Mouse (Mus musculus) kidney, postnatal 0 days (tissue): ENCODE measurements around the gene Rims4. TPM values are rescaled to one million over a fixed set of nuclear protein-coding genes. Genes with fewer than 3 reads are reported as not detected.

Experiments
- ATAC-seq: fragments of 200-750 bp; cut with Nextera tagmentation; replicated peaks from 2 replicates; pipeline ENCODE4 v1.8.0; 2017; ENCODE audit warnings: low read depth, moderate number of reproducible peaks, moderate TSS enrichment, moderate library complexity; ENCODE audit not compliant: low FRiP score
- DNase-seq: peaks from one replicate; pipeline ENCODE4 v3.0.0-alpha.2; 2016; ENCODE audit warnings: low spot score
- H3K27ac ChIP-seq: fragments of 300-500 bp; sonication (generic); 2 replicates; pipeline ENCODE4 v1.5.1; 2014; ENCODE audit warnings: mild to moderate bottlenecking
- H3K27me3 ChIP-seq: fragments of 300-500 bp; sonication (generic); 2 replicates; pipeline ENCODE4 v1.6.1; 2014; ENCODE audit warnings: low read length, mixed read lengths; ENCODE audit not compliant: insufficient read depth
- H3K36me3 ChIP-seq: fragments of 300-500 bp; sonication (generic); 2 replicates; pipeline ENCODE4 v1.6.1; 2014; ENCODE audit warnings: low read length, mixed read lengths; ENCODE audit not compliant: insufficient read depth
- H3K4me1 ChIP-seq: fragments of 300-500 bp; sonication (generic); replicated peaks from 2 replicates; pipeline ENCODE4 v1.6.1; 2014; ENCODE audit warnings: antibody characterized with exemption, low read length, mixed read lengths; ENCODE audit not compliant: insufficient read depth
- H3K4me2 ChIP-seq: fragments of 300-500 bp; sonication (generic); 2 replicates; pipeline ENCODE4 v1.6.1; 2014; ENCODE audit warnings: mild to moderate bottlenecking, low read length, moderate library complexity, mixed read lengths
- H3K4me3 ChIP-seq: fragments of 300-500 bp; sonication (generic); replicated peaks from 2 replicates; pipeline ENCODE4 v1.5.1; 2014; ENCODE audit warnings: low read depth, low read length
- H3K9ac ChIP-seq: fragments of 300-500 bp; sonication (generic); 2 replicates; pipeline ENCODE4 v1.6.1; 2014; ENCODE audit warnings: low read depth, low read length
- H3K9me3 ChIP-seq: fragments of 300-500 bp; sonication (generic); replicated peaks from 2 replicates; pipeline ENCODE4 v1.6.1; 2016; ENCODE audit warnings: low read length, inconsistent platforms, mixed read lengths
- CTCF ChIP-seq: IDR thresholded peaks from 2 replicates; pipeline ENCODE4 v1.5.1; 2016; ENCODE audit warnings: antibody characterized with exemption, low read depth, mild to moderate bottlenecking, moderate library complexity
- WGBS: fragments of 180-500 bp; shearing (Covaris S2); extraction: QIAGEN DNeasy Blood & Tissue Kit; methylation state at CpG from one replicate; pipeline ENCODE4 v1.1.7; 2014; 5-methylcytosine and 5-hydroxymethylcytosine counted together
- polyA plus RNA-seq: library from polyadenylated mRNA; unstranded; fragments of >200 nt; fragmentation: Nextera tagmentation; extraction: Ambion mirVana; gene quantifications from 2 replicates; pipeline ENCODE4 v1.2.1, GENCODE M21; 2015

Gene Rims4
- 0.33 and 0.50 TPM in 2 replicates for polyA plus RNA-seq

DNA sequence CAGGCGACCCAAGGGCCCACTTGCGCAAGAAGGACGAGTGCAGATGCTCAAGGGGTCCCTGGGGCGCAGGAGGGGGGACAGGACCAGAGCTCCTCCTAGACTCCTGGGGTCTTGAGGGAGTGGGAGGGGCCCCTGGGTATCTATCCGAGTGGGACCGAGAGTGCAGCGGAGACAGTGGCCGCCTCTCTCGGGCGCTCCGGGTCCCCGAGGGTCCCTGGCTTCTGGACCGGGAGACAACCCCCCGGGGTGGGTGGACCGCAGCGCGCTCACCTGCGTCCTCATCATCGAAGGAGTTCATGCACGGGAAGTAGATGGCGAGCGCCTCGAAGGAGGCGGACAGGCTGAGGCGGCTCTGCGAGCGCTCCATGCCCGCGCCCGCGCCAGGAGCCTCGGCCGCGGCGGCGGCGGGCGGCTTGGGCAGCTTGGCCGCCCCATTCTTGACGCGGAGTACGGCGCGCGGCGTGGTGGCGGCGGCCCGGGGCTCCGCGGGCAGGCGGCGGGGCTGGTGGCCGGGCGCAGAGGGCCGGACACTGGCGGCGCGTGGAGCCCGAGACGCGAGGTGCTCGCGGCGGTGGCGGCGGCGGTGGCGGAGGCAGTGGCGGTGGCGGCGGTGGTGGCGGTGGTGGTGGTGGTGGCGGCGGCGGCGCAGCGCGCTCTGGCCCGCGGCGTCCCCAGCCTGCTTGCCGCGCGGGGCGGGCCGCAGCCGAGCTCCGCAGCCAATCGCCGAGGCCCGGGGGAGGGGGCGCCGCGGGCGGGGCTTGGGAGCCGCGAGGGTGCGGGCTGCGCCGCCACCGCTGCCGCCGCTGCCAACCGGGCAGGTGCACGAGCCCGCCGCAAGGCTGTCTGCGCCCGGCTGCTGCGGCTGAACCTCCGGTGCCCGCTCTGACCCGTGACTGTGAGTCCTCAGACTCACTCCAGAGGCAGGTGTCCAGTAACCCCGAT is at the start of gene Rims4:
Gene Rims4 (minus strand): TSS at position 367 of the 942 bp plus-strand sequence.
- 1% methylated on average over 53 of the region's 115 CpGs for WGBS

DNA sequence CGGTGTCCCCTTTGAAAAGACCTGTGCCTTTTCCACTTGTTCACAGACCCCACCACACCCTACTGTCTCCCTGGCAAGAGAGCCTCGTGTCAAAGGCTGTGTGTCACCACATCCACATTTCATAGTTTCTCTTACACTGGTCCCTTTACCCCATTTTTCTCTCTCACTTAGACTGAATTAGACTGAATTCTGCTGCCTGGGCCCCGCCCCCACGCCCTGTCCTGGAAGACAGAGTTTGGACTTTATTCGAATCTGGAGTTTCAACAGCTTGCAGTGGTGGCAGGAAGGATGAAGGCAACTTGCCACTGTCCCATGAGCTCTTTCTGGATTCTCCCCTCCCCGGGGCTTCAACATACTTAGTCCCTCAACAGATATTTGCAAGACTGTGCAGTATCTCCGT is 47.2 kb upstream of the Rims4 start:
- WGBS, result 67% methylated on average over 7 of the region's 7 CpGs

More for the DNA sequence above, at the start of gene Rims4:
- H3K9me3 ChIP-seq, result no peaks in the 10 kb centered on the region
- H3K27ac ChIP-seq, result no peak within 1 kb of the TSS
- TF ChIP-seq CTCF, result no peak
- peaks cover 19% of the 10 kb centered on the region; the same call in 1 of the 2 replicates for H3K27me3 ChIP-seq
- H3K4me3 ChIP-seq, result peak within 1 kb of the TSS; percentile 53
- H3K9ac ChIP-seq, result peak within 1 kb of the TSS; percentile 18; the same call in 1 of the 2 replicates
- H3K4me2 ChIP-seq, result peak within 1 kb of the TSS; percentile 93
- peaks cover 4% of the 10 kb centered on the region for H3K4me1 ChIP-seq
- DNase-seq, result peak; percentile 12
- no peaks in the 10 kb centered on the region for H3K36me3 ChIP-seq
- ATAC-seq, result peak; percentile 72; the same call in 1 of the 2 replicates

GRCm38 (mm10) chr2:163964606-163965560 is 46.4 kb upstream of the Rims4 start:
- no peaks in the 10 kb centered on the region for H3K9me3 ChIP-seq
- no peaks in the 10 kb centered on the region for H3K36me3 ChIP-seq
- DNase-seq (peak; percentile 15), ATAC-seq (no peak)
- no peak overlapping the region for H3K4me2 ChIP-seq
- H3K27me3 ChIP-seq, result no peaks in the 10 kb centered on the region
- 39% methylated on average over 19 of the region's 19 CpGs for WGBS
- H3K27ac ChIP-seq, result no peak overlapping the region
- TF ChIP-seq CTCF, result no peak
- no peak overlapping the region for H3K9ac ChIP-seq
- no peaks in the 10 kb centered on the region; the same call in 1 of the 2 replicates for H3K4me1 ChIP-seq
- no peak overlapping the region for H3K4me3 ChIP-seq

More for the DNA sequence above, 47.2 kb upstream of the Rims4 start:
- no peak overlapping the region for H3K4me2 ChIP-seq
- TF ChIP-seq CTCF, result no peak
- no peak overlapping the region for H3K27ac ChIP-seq
- H3K9ac ChIP-seq, result no peak overlapping the region
- H3K4me1 ChIP-seq, result no peaks in the 10 kb centered on the region; the same call in 1 of the 2 replicates
- H3K36me3 ChIP-seq, result no peaks in the 10 kb centered on the region
- ATAC-seq, result no peak
- no peak for DNase-seq
- H3K4me3 ChIP-seq, result no peak overlapping the region
- no peaks in the 10 kb centered on the region for H3K27me3 ChIP-seq
- H3K9me3 ChIP-seq, result no peaks in the 10 kb centered on the region

DNA sequence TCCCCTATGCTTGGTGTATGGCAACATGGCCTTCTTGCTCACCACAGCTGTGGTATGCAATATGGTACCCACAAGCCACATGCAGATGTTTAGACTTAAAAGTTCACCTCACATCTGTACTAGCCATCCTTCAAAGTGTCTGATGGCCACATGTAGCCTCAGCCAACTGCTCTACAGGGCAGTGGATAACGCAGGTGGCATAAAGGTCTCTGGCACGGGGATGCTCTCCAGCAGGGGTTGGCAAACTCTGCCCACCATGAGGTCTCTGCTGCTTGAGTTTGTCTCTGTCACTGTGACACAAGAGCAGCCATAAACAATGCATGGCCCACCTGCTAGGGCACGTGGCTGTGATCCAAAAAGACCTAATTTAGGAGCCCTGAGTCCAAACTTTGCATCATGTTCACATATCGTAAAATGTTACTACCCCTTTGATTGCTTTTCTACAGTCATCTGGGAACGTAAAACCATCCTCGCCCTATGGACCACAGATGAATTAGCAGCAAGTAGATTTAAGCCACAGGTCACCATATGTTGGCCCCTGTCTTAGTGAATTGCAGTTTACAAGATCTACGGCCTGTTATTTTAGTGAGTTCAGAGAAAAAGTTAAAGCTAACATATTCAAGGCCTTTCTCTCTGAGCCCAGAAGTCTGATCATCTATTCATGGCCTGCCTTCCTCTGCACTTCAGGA is 35.3 kb upstream of the Rims4 start:
- Histone ChIP-seq H3K4me2 (no peak overlapping the region), H3K4me1 (no peaks in the 10 kb centered on the region), H3K36me3 (no peaks in the 10 kb centered on the region), H3K9ac (no peak overlapping the region), H3K9me3 (no peaks in the 10 kb centered on the region), H3K4me3 (no peak overlapping the region), H3K27me3 (no peaks in the 10 kb centered on the region), H3K27ac (no peak overlapping the region)
- DNase-seq (peak; percentile 4), ATAC-seq (no peak)
- WGBS, result 28% methylated on average over 7 of the region's 7 CpGs
- no peak for TF ChIP-seq CTCF

- TF ChIP-seq CTCF, result peak; percentile 84
- Histone ChIP-seq H3K4me1 (no peaks in the 10 kb centered on the region), H3K4me2 (no peak overlapping the region), H3K9ac (no peak overlapping the region), H3K9me3 (no peaks in the 10 kb centered on the region), H3K27ac (no peak overlapping the region), H3K27me3 (no peaks in the 10 kb centered on the region), H3K4me3 (no peak overlapping the region), H3K36me3 (no peaks in the 10 kb centered on the region)
- 19% methylated on average over 4 of the region's 4 CpGs for WGBS
- ATAC-seq, result no peak
- DNase-seq, result peak; percentile 82
These were observed 33.3 kb upstream of the Rims4 start for GRCm38 (mm10) chr2:163951770-163952169.
